1 mouse cellular context compared by ENCODE assay signal in genomic region chr8:124085668-124086067, GRCm38 (mm10).
TF ChIP-seq lines count a peak whose summit lies in the region.

No protein-coding gene starts in this region.

TF ChIP-seq in CH12.LX, 34 proteins besides CTCF, POLR2A, EP300 and RAD21 (continued from another document):
- TF ChIP-seq MXI1 (IDR thresholded peaks at IDR 0.05; ENCODE audit: low read depth, low read length), result peak; percentile 33; the same call in 1 of the 2 replicates
- TF ChIP-seq NRF1 (IDR thresholded peaks at IDR 0.05; ENCODE audit: low read depth, low read length), result no peak
